Mouse (Mus musculus) midbrain, embryonic 16.5 days (tissue): ENCODE results near the gene Ick. TPM values are rescaled to one million over a fixed set of nuclear protein-coding genes. Genes with fewer than 3 reads are reported as not detected.

ENCODE experiments used
- ATAC-seq: fragments of 200-750 bp; cut with Nextera tagmentation; 2 replicates; pipeline ENCODE4 v1.8.0; 2017; ENCODE audit warnings: moderate TSS enrichment
- H3K27ac ChIP-seq: fragments of 300-500 bp; sonication (generic); 2 replicates; pipeline ENCODE4 v1.5.1; 2014; ENCODE audit warnings: mild to moderate bottlenecking, low read length, mixed read lengths
- H3K27me3 ChIP-seq: fragments of 300-500 bp; sonication (generic); 2 replicates; pipeline ENCODE4 v1.6.1; 2014; ENCODE audit warnings: low read depth, low read length, mixed read lengths; ENCODE audit not compliant: control insufficient read depth, insufficient read depth
- H3K36me3 ChIP-seq: fragments of 300-500 bp; sonication (generic); 2 replicates; pipeline ENCODE4 v1.6.1; 2014; ENCODE audit warnings: mild to moderate bottlenecking, low read length, moderate library complexity, mixed read lengths; ENCODE audit not compliant: control insufficient read depth, insufficient read depth
- H3K4me1 ChIP-seq: fragments of 300-500 bp; sonication (generic); 2 replicates; pipeline ENCODE4 v1.6.1; 2014; ENCODE audit warnings: mild to moderate bottlenecking, low read length, mixed read lengths; ENCODE audit not compliant: control insufficient read depth, insufficient read depth
- H3K4me2 ChIP-seq: fragments of 300-500 bp; sonication (generic); 2 replicates; pipeline ENCODE4 v1.6.1; 2014; ENCODE audit warnings: mild to moderate bottlenecking, low read length, mixed read lengths
- H3K4me3 ChIP-seq: fragments of 300-500 bp; sonication (generic); 2 replicates; pipeline ENCODE4 v1.5.1; 2014; ENCODE audit warnings: low read depth, mild to moderate bottlenecking, low read length, moderate library complexity, mixed read lengths
- H3K9ac ChIP-seq: fragments of 300-500 bp; sonication (generic); 2 replicates; pipeline ENCODE4 v1.6.1; 2014; ENCODE audit warnings: low read depth, low read length, mixed read lengths
- H3K9me3 ChIP-seq: fragments of 300-500 bp; sonication (generic); replicated peaks from 2 replicates; pipeline ENCODE4 v1.6.1; 2014; ENCODE audit warnings: mild to moderate bottlenecking, low read length, mixed read lengths; ENCODE audit not compliant: control insufficient read depth, poor library complexity, severe bottlenecking
- WGBS: fragments of 180-500 bp; shearing (Covaris S2); extraction: QIAGEN DNeasy Blood & Tissue Kit; methylation state at CpG from one replicate; pipeline ENCODE4 v1.1.7; 2014; 5-methylcytosine and 5-hydroxymethylcytosine counted together
- polyA plus RNA-seq: library from polyadenylated mRNA; unstranded; fragments of >200 nt; fragmentation: Nextera tagmentation; extraction: Ambion mirVana; gene quantifications from 2 replicates; pipeline ENCODE4 v1.2.1, GENCODE M21; 2015

The Ick gene
- polyA plus RNA-seq, 1 experiment from 2014 or later: 42.5 TPM

GRCm38 (mm10) chr9:78095686-78096085 lies 13.3 kb upstream of the Ick start:
- WGBS: 95% methylated on average over 12 of the region's 12 CpGs
- Histone ChIP-seq H3K27ac (no peak overlapping the region), H3K9ac (no peak overlapping the region), H3K4me1 (no peaks in the 10 kb centered on the region), H3K27me3 (no peaks in the 10 kb centered on the region), H3K36me3 (peaks cover 39% of the 10 kb centered on the region), H3K4me3 (no peak overlapping the region), H3K4me2 (no peak overlapping the region), H3K9me3 (no peaks in the 10 kb centered on the region; the same call in 1 of the 2 replicates)
- no peak for ATAC-seq

GRCm38 (mm10) chr9:78096376-78096775 lies 12.6 kb upstream of the Ick start:
- peaks cover 44% of the 10 kb centered on the region for H3K36me3 ChIP-seq
- H3K27ac ChIP-seq: no peak overlapping the region
- over 99% methylated on average over 5 of the region's 6 CpGs for WGBS
- no peak overlapping the region for H3K4me2 ChIP-seq
- H3K4me1 ChIP-seq: no peaks in the 10 kb centered on the region
- no peaks in the 10 kb centered on the region for H3K27me3 ChIP-seq
- H3K9ac ChIP-seq: no peak overlapping the region
- no peak overlapping the region for H3K4me3 ChIP-seq
- ATAC-seq: no peak
- H3K9me3 ChIP-seq: no peaks in the 10 kb centered on the region; the same call in 1 of the 2 replicates

GRCm38 (mm10) chr9:78100956-78101355 lies 8.0 kb upstream of the Ick start:
- no peaks in the 10 kb centered on the region for H3K27me3 ChIP-seq
- no peak for ATAC-seq
- no peaks in the 10 kb centered on the region for H3K4me1 ChIP-seq
- H3K36me3 ChIP-seq: peaks cover 30% of the 10 kb centered on the region
- H3K9ac ChIP-seq: no peak overlapping the region
- no peak overlapping the region for H3K4me3 ChIP-seq
- 87% methylated on average over 5 of the region's 5 CpGs for WGBS
- H3K9me3 ChIP-seq: no peaks in the 10 kb centered on the region; the same call in 1 of the 2 replicates
- H3K27ac ChIP-seq: no peak overlapping the region
- no peak overlapping the region for H3K4me2 ChIP-seq

GRCm38 (mm10) chr9:78101431-78101830 lies 7.6 kb upstream of the Ick start:
- Histone ChIP-seq H3K9me3 (no peaks in the 10 kb centered on the region; the same call in 1 of the 2 replicates), H3K4me1 (no peaks in the 10 kb centered on the region), H3K9ac (no peak overlapping the region), H3K36me3 (peaks cover 28% of the 10 kb centered on the region), H3K4me3 (no peak overlapping the region), H3K27me3 (no peaks in the 10 kb centered on the region), H3K4me2 (no peak overlapping the region), H3K27ac (no peak overlapping the region)
- ATAC-seq: no peak
- WGBS: 83% methylated on average over 4 of the region's 4 CpGs

GRCm38 (mm10) chr9:78103965-78104560 lies 4.9 kb upstream of the Ick start:
- H3K9me3 ChIP-seq: no peaks in the 10 kb centered on the region
- no peak for ATAC-seq
- no peak overlapping the region for H3K4me3 ChIP-seq
- no peaks in the 10 kb centered on the region for H3K27me3 ChIP-seq
- H3K4me2 ChIP-seq: no peak overlapping the region
- no peak overlapping the region for H3K27ac ChIP-seq
- H3K36me3 ChIP-seq: peaks cover 8% of the 10 kb centered on the region; the same call in 1 of the 2 replicates
- peaks cover 10% of the 10 kb centered on the region for H3K4me1 ChIP-seq
- WGBS: 87% methylated on average over 8 of the region's 8 CpGs
- no peak overlapping the region for H3K9ac ChIP-seq

GRCm38 (mm10) chr9:78104973-78105372 lies 4.0 kb upstream of the Ick start:
- Histone ChIP-seq H3K27me3 (no peaks in the 10 kb centered on the region), H3K4me1 (peaks cover 12% of the 10 kb centered on the region), H3K4me2 (no peak overlapping the region), H3K9ac (no peak overlapping the region), H3K4me3 (no peak overlapping the region), H3K36me3 (peaks cover 4% of the 10 kb centered on the region; the same call in 1 of the 2 replicates), H3K9me3 (no peaks in the 10 kb centered on the region), H3K27ac (no peak overlapping the region)
- no peak for ATAC-seq
- WGBS: 96% methylated on average over 6 of the region's 6 CpGs

- Histone ChIP-seq H3K4me3 (no peak overlapping the region), H3K36me3 (peaks cover 4% of the 10 kb centered on the region; the same call in 1 of the 2 replicates), H3K4me1 (peaks cover 12% of the 10 kb centered on the region), H3K27ac (no peak overlapping the region), H3K9me3 (no peaks in the 10 kb centered on the region), H3K27me3 (no peaks in the 10 kb centered on the region), H3K9ac (no peak overlapping the region), H3K4me2 (no peak overlapping the region)
- no peak for ATAC-seq
- WGBS: 92% methylated on average over 6 of the region's 6 CpGs
Measured at GRCm38 (mm10) chr9:78105501-78105932, 3.5 kb upstream of the Ick start.

- Histone ChIP-seq H3K36me3 (no peaks in the 10 kb centered on the region), H3K27ac (no peak overlapping the region), H3K9me3 (no peaks in the 10 kb centered on the region), H3K4me1 (peaks cover 12% of the 10 kb centered on the region), H3K4me3 (no peak overlapping the region), H3K9ac (no peak overlapping the region), H3K4me2 (no peak overlapping the region), H3K27me3 (no peaks in the 10 kb centered on the region)
- ATAC-seq: no peak
- WGBS: 80% methylated on average over 4 of the region's 4 CpGs
Measured at GRCm38 (mm10) chr9:78106821-78107220, 2.2 kb upstream of the Ick start.

GRCm38 (mm10) chr9:78107582-78107911 lies 1.4 kb upstream of the Ick start:
- WGBS: 20% methylated on average over 6 of the region's 6 CpGs
- Histone ChIP-seq H3K36me3 (no peaks in the 10 kb centered on the region), H3K27me3 (no peaks in the 10 kb centered on the region), H3K9ac (peak overlapping the region; percentile 78), H3K4me1 (peaks cover 13% of the 10 kb centered on the region), H3K4me2 (peak overlapping the region; percentile 91), H3K27ac (no peak overlapping the region; the same call in 1 of the 2 replicates), H3K4me3 (peak overlapping the region; percentile 85), H3K9me3 (no peaks in the 10 kb centered on the region)
- no peak for ATAC-seq
